Mouse (Mus musculus): ENCODE measurements around the gene Sln. TPM values are rescaled to one million over a fixed set of nuclear protein-coding genes. Genes with fewer than 3 reads are reported as not detected.

Gene Sln
- total RNA-seq (2021): under 1 TPM in 1 of 2 experiments, not detected in 1; 0.29 TPM
- long read RNA-seq, experiment 1, partial matches to known transcripts: 0 of 3 reads
- long read RNA-seq, experiment 1, other reads (novel, unspliced or antisense): 1 of 3 reads
- long read RNA-seq, experiment 2, partial matches to known transcripts: 0 of 1 reads
- long read RNA-seq, experiment 2, other reads (novel, unspliced or antisense): 0 of 1 reads

- no peak for DNase-seq (ENCODE audit: low spot score in 2 of 2)
Measured at GRCm38 (mm10) chr9:53849864-53850263, at the start of gene Sln. Gene Sln, plus strand, starts transcription at chr9:53850164.

GRCm38 (mm10) chr9:53802921-53803320 lies 47.0 kb upstream of the Sln start:
- no peak for DNase-seq (ENCODE audit: low spot score in 2 of 2)

GRCm38 (mm10) chr9:53806496-53807086 lies 43.4 kb upstream of the Sln start:
- no peak for DNase-seq (ENCODE audit: low spot score in 2 of 2)

- no peak for DNase-seq (ENCODE audit: low spot score in 2 of 2)
Measured at GRCm38 (mm10) chr9:53813418-53813817, 36.5 kb upstream of the Sln start.

GRCm38 (mm10) chr9:53818760-53819159 lies 31.2 kb upstream of the Sln start:
- peak; percentile 51 to 67 for DNase-seq (ENCODE audit: low spot score in 2 of 2)

GRCm38 (mm10) chr9:53825318-53825717 lies 24.6 kb upstream of the Sln start:
- peak in 1 of 2 experiments; percentile 4 for DNase-seq (ENCODE audit: low spot score in 2 of 2)

- peak in 1 of 2 experiments; percentile 5 for DNase-seq (ENCODE audit: low spot score in 2 of 2)
Measured at GRCm38 (mm10) chr9:53829081-53829865, 20.7 kb upstream of the Sln start.

- no peak for DNase-seq (ENCODE audit: low spot score in 2 of 2)
Measured at GRCm38 (mm10) chr9:53829866-53830209, 20.1 kb upstream of the Sln start.

GRCm38 (mm10) chr9:53835039-53835438 lies 14.9 kb upstream of the Sln start:
- no peak for DNase-seq (ENCODE audit: low spot score in 2 of 2)

GRCm38 (mm10) chr9:53835976-53836375 lies 14.0 kb upstream of the Sln start:
- no peak for DNase-seq (ENCODE audit: low spot score in 2 of 2)

GRCm38 (mm10) chr9:53838816-53839215 lies 11.1 kb upstream of the Sln start:
- no peak for DNase-seq (ENCODE audit: low spot score in 2 of 2)

- DNase-seq (ENCODE audit: low spot score in 2 of 2): no peak
Measured at GRCm38 (mm10) chr9:53848548-53848947, 1.4 kb upstream of the Sln start.

GRCm38 (mm10) chr9:53852158-53852557 lies 2.2 kb downstream of the Sln start:
- no peak for DNase-seq (ENCODE audit: low spot score in 2 of 2)

- DNase-seq (ENCODE audit: low spot score in 2 of 2): no peak
Measured at GRCm38 (mm10) chr9:53853672-53854071, 3.7 kb downstream of the Sln start.

GRCm38 (mm10) chr9:53854525-53854924 lies 4.6 kb downstream of the Sln start:
- no peak for DNase-seq (ENCODE audit: low spot score in 2 of 2)

- DNase-seq (ENCODE audit: low spot score in 2 of 2): no peak
Measured at GRCm38 (mm10) chr9:53857864-53858263, 7.9 kb downstream of the Sln start.

GRCm38 (mm10) chr9:53873239-53873638 lies 23.3 kb downstream of the Sln start:
- no peak for DNase-seq (ENCODE audit: low spot score in 2 of 2)

GRCm38 (mm10) chr9:53877423-53877822 lies 27.5 kb downstream of the Sln start:
- DNase-seq (ENCODE audit: low spot score in 2 of 2): no peak

- no peak for DNase-seq (ENCODE audit: low spot score in 2 of 2)
Measured at GRCm38 (mm10) chr9:53883588-53884280, 33.8 kb downstream of the Sln start.

- DNase-seq (ENCODE audit: low spot score in 2 of 2): peak; percentile 15 to 21
Measured at GRCm38 (mm10) chr9:53890075-53890474, 40.1 kb downstream of the Sln start.

GRCm38 (mm10) chr9:53895827-53896226 lies 45.9 kb downstream of the Sln start:
- no peak for DNase-seq (ENCODE audit: low spot score in 2 of 2)

GRCm38 (mm10) chr9:53899836-53900235 lies 49.9 kb downstream of the Sln start:
- DNase-seq (ENCODE audit: low spot score in 2 of 2): no peak
